Mouse (Mus musculus): ENCODE data around the gene Lfng.

GRCm38 (mm10) chr5:140615321-140616109 lies 8.4 kb downstream of the Lfng start:
- TF ChIP-seq POLR2A (IDR thresholded peaks at IDR 0.05; ENCODE audit: extremely low read depth, insufficient read depth, low read length) (no peak), CTCF (IDR thresholded peaks at IDR 0.05; ENCODE audit: low read depth, low read length) (no peak)
